Mouse (Mus musculus) spleen, adult 2 months (tissue): ENCODE results near the gene Eng.

ENCODE experiments used
- CTCF ChIP-seq: fragments of 200-500 bp; IDR thresholded peaks from 2 replicates; pipeline ENCODE4 v1.5.1; 2011; ENCODE audit warnings: mild to moderate bottlenecking, inconsistent platforms; ENCODE audit not compliant: insufficient read depth, insufficient read length, insufficient replicate concordance; ENCODE audit errors: extremely low read depth
- POLR2A ChIP-seq: fragments of 200-500 bp; IDR thresholded peaks from 2 replicates; pipeline ENCODE4 v1.6.1; 2011; ENCODE audit warnings: low read depth, low read length, inconsistent platforms

- TF ChIP-seq CTCF = no peak
- TF ChIP-seq POLR2A = no peak
Observed at GRCm38 (mm10) chr2:32661509-32662107, 15.2 kb downstream of the Eng start.
